Mouse (Mus musculus) MEL (cell line): ENCODE measurements at regions not wholly inside any gene's neighbourhood (a gene's known extent, or its start where the extent isn't known, plus 50 kb on each side); places are given as distances from the start of the nearest gene placed in this dataset.

Source experiments
- DNase-seq: peaks from one replicate; pipeline ENCODE4 v3.0.0; 2011; ENCODE audit warnings: low read depth, low spot score
- H3K27ac ChIP-seq: 2 replicates; pipeline ENCODE4 v1.5.1; 2012; ENCODE audit warnings: low read depth, mild to moderate bottlenecking, control low read depth, low read length, moderate library complexity; ENCODE audit not compliant: control insufficient read depth
- H3K27me3 ChIP-seq, 2 experiments: fragments of 150-350 bp in 1 of 2; sonication (generic) in 1 of 2; 2 replicates each; pipeline ENCODE4 v1.6.1; 2012; ENCODE audit warnings: low read length in 2 of 2, mild to moderate bottlenecking in 2 of 2, improper control_type of control experiment in 1 of 2, moderate library complexity in 1 of 2; ENCODE audit not compliant: insufficient read depth in 2 of 2, control insufficient read depth in 1 of 2
- H3K36me3 ChIP-seq, 2 experiments: 2 replicates each; pipeline ENCODE4 v1.6.1; 2012 to 2014; ENCODE audit warnings: low read length in 2 of 2, improper control_type of control experiment in 1 of 2, inconsistent platforms in 1 of 2, mild to moderate bottlenecking in 1 of 2; ENCODE audit not compliant: insufficient read depth in 2 of 2, control insufficient read depth in 1 of 2
- H3K4me1 ChIP-seq, 2 experiments: fragments of 150-350 bp in 1 of 2; sonication (generic) in 1 of 2; 2 replicates each; pipeline ENCODE4 v1.6.1; 2012; ENCODE audit warnings: low read length in 2 of 2, improper control_type of control experiment in 1 of 2, mild to moderate bottlenecking in 1 of 2; ENCODE audit not compliant: insufficient read depth in 2 of 2, control insufficient read depth in 1 of 2
- H3K4me3 ChIP-seq, 2 experiments: fragments of 150-350 bp in 1 of 2; sonication (generic) in 1 of 2; 2 replicates each; pipeline ENCODE4 v1.5.1; 2012; ENCODE audit warnings: low read depth in 2 of 2, low read length in 2 of 2, mild to moderate bottlenecking in 2 of 2, moderate library complexity in 2 of 2, control low read depth in 1 of 2, improper control_type of control experiment in 1 of 2; ENCODE audit not compliant: control insufficient read depth in 1 of 2, insufficient read depth in 1 of 2
- H3K79me2 ChIP-seq: 2 replicates; pipeline ENCODE4 v1.6.1; 2012; ENCODE audit warnings: mild to moderate bottlenecking, low read length, moderate library complexity; ENCODE audit not compliant: control insufficient read depth, poor library complexity, insufficient read depth
- H3K9ac ChIP-seq: 2 replicates; pipeline ENCODE4 v1.6.1; 2012; ENCODE audit warnings: low read depth, mild to moderate bottlenecking, control low read depth, low read length, moderate library complexity; ENCODE audit not compliant: control insufficient read depth, poor library complexity, severe bottlenecking
- H3K9me3 ChIP-seq: fragments of 150-350 bp; sonication (generic); replicated peaks from 2 replicates; pipeline ENCODE4 v1.6.1; 2012; ENCODE audit warnings: mild to moderate bottlenecking, low read length, improper control_type of control experiment, moderate library complexity; ENCODE audit not compliant: insufficient read depth
- BHLHE40 ChIP-seq: IDR thresholded peaks from 2 replicates; pipeline ENCODE4 v1.6.1; 2012; ENCODE audit warnings: low read depth, mild to moderate bottlenecking, inconsistent platforms, low read length, improper control_type of control experiment, borderline replicate concordance
- CHD1 ChIP-seq: IDR thresholded peaks from 2 replicates; pipeline ENCODE4 v1.6.1; 2012; ENCODE audit warnings: low read depth, mild to moderate bottlenecking, inconsistent platforms, low read length, improper control_type of control experiment
- ELF1 ChIP-seq: IDR thresholded peaks from 2 replicates; pipeline ENCODE4 v1.6.1; 2014; ENCODE audit warnings: low read depth, mild to moderate bottlenecking, inconsistent platforms, low read length, improper control_type of control experiment, moderate library complexity
- ETS1 ChIP-seq: IDR thresholded peaks from 2 replicates; pipeline ENCODE4 v1.6.1; 2012; ENCODE audit warnings: low read depth, mild to moderate bottlenecking, inconsistent platforms, low read length, improper control_type of control experiment, moderate library complexity
- GABPA ChIP-seq: IDR thresholded peaks from 2 replicates; pipeline ENCODE4 v1.6.1; 2012; ENCODE audit warnings: low read depth, mild to moderate bottlenecking, inconsistent platforms, low read length, improper control_type of control experiment, moderate library complexity
- GATA1 ChIP-seq: IDR thresholded peaks from 2 replicates; pipeline ENCODE4 v1.6.1; 2011; ENCODE audit warnings: low read depth, low read length, improper control_type of control experiment
- MAZ ChIP-seq: IDR thresholded peaks from 2 replicates; pipeline ENCODE4 v1.6.1; 2012; ENCODE audit warnings: low read depth, mild to moderate bottlenecking, inconsistent platforms, low read length, improper control_type of control experiment
- MXI1 ChIP-seq: IDR thresholded peaks from 2 replicates; pipeline ENCODE4 v1.6.1; 2011; ENCODE audit warnings: mild to moderate bottlenecking, low read depth, low read length, improper control_type of control experiment
- MYB ChIP-seq: IDR thresholded peaks from 2 replicates; pipeline ENCODE4 v1.6.1; 2011; ENCODE audit warnings: mild to moderate bottlenecking, low read depth, low read length, improper control_type of control experiment
- POLR2AphosphoS5 ChIP-seq: IDR thresholded peaks from 2 replicates; pipeline ENCODE4 v1.6.1; 2012; ENCODE audit warnings: low read depth, borderline replicate concordance, mild to moderate bottlenecking, inconsistent platforms, low read length, moderate library complexity, mixed read lengths
- RCOR1 ChIP-seq: IDR thresholded peaks from 2 replicates; pipeline ENCODE4 v1.6.1; 2012; ENCODE audit warnings: low read depth, mild to moderate bottlenecking, inconsistent platforms, low read length, improper control_type of control experiment
- SIN3A ChIP-seq: IDR thresholded peaks from 2 replicates; pipeline ENCODE4 v1.6.1; 2012; ENCODE audit warnings: low read length, improper control_type of control experiment, inconsistent platforms
- TCF12 ChIP-seq: IDR thresholded peaks from 2 replicates; pipeline ENCODE4 v1.6.1; 2014; ENCODE audit warnings: low read depth, mild to moderate bottlenecking, inconsistent platforms, low read length, improper control_type of control experiment, moderate library complexity
- USF1 ChIP-seq: IDR thresholded peaks from 2 replicates; pipeline ENCODE4 v1.6.1; 2014; ENCODE audit warnings: low read depth, mild to moderate bottlenecking, inconsistent platforms, low read length, improper control_type of control experiment, moderate library complexity
- USF2 ChIP-seq, 2 experiments: IDR thresholded peaks; 2 replicates each; pipeline ENCODE4 v1.6.1; 2011 to 2012; ENCODE audit warnings: improper control_type of control experiment in 2 of 2, low read length in 2 of 2, borderline replicate concordance in 1 of 2, inconsistent platforms in 1 of 2, low read depth in 1 of 2, mild to moderate bottlenecking in 1 of 2; ENCODE audit not compliant: insufficient read depth in 1 of 2
- ZC3H11A ChIP-seq: IDR thresholded peaks from 2 replicates; pipeline ENCODE4 v1.6.1; 2012; ENCODE audit warnings: low read depth, mild to moderate bottlenecking, inconsistent platforms, low read length, improper control_type of control experiment

DNA sequence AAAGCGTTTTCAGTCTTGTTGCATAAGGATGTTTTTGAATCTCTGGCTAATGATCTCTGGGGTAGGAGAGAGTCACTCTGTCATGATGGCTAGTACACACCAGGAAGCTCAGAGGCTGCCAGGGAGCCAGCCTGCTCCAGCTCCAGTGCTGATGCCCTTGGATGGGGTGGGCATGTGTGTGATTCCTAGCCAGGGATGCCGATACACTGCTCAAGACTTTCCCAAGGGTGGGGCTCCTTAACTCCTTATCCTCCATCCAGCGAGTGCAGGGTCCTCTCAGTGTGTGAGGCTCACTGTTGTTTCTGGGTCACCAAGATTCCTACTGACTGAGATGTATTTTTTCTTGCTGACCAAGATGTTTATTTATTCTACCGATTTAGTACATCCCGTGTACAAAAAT, 122.4 kb upstream of the Gjb5 start:
- Histone ChIP-seq H3K27ac (no peak overlapping the region), H3K9ac (no peak overlapping the region), H3K4me1 (no peaks in the 10 kb centered on the region), H3K9me3 (no peaks in the 10 kb centered on the region; the same call in 1 of the 2 replicates), H3K4me3 (no peak overlapping the region), H3K79me2 (no peaks in the 10 kb centered on the region), H3K36me3 (no peaks in the 10 kb centered on the region), H3K27me3 (no peaks in the 10 kb centered on the region)
- TF ChIP-seq ETS1: no peak
- TF ChIP-seq USF1: no peak
- TF ChIP-seq BHLHE40: no peak
- no peak for TF ChIP-seq GABPA
- no peak for TF ChIP-seq TCF12
- no peak for TF ChIP-seq CHD1
- TF ChIP-seq POLR2AphosphoS5: no peak
- TF ChIP-seq ZC3H11A: no peak
- no peak for DNase-seq

GRCm38 (mm10) chr4:127469877-127470276, 111.9 kb upstream of the Gjb5 start:
- H3K4me3 ChIP-seq: no peak overlapping the region
- TF ChIP-seq TCF12: no peak
- TF ChIP-seq ETS1: no peak
- no peak for TF ChIP-seq MXI1
- TF ChIP-seq ZC3H11A: no peak
- no peak for TF ChIP-seq ELF1
- TF ChIP-seq MAZ: no peak
- TF ChIP-seq USF2 (IDR thresholded peaks at IDR 0.05; ENCODE audit: borderline replicate concordance in 1 of 2, insufficient read depth in 1 of 2, low read depth in 1 of 2, low read length in 2 of 2): no peak
- TF ChIP-seq, all 39 proteins: peak for 0
- H3K9ac ChIP-seq: no peak overlapping the region
- no peak for DNase-seq
- no peaks in the 10 kb centered on the region for H3K79me2 ChIP-seq
- H3K27me3 ChIP-seq: no peaks in the 10 kb centered on the region
- H3K9me3 ChIP-seq: no peaks in the 10 kb centered on the region; the same call in 1 of the 2 replicates
- H3K4me1 ChIP-seq: no peaks in the 10 kb centered on the region
- H3K27ac ChIP-seq: no peak overlapping the region
- H3K36me3 ChIP-seq: no peaks in the 10 kb centered on the region

- H3K4me1 ChIP-seq: no peaks in the 10 kb centered on the region
- DNase-seq: no peak
- H3K9me3 ChIP-seq: no peaks in the 10 kb centered on the region
- H3K4me3 ChIP-seq: no peak overlapping the region
- H3K27ac ChIP-seq: no peak overlapping the region
- no peaks in the 10 kb centered on the region for H3K36me3 ChIP-seq
- TF ChIP-seq RCOR1 (no peak), SIN3A (no peak), BHLHE40 (no peak), GATA1 (no peak), MXI1 (no peak), USF2 (IDR thresholded peaks at IDR 0.05; ENCODE audit: borderline replicate concordance in 1 of 2, insufficient read depth in 1 of 2, low read depth in 1 of 2, low read length in 2 of 2) (no peak), MYB (no peak)
- H3K9ac ChIP-seq: no peak overlapping the region
- no peaks in the 10 kb centered on the region for H3K27me3 ChIP-seq
- no peaks in the 10 kb centered on the region for H3K79me2 ChIP-seq
Measured at GRCm38 (mm10) chr4:127454511-127455119, 96.6 kb upstream of the Gjb5 start.
